Mouse (Mus musculus) kidney, adult 2 months (tissue): ENCODE results near the gene Dnah17. TPM values are rescaled to one million over a fixed set of nuclear protein-coding genes. Genes with fewer than 3 reads are reported as not detected.

Experiments used
- DNase-seq: peaks from one replicate; pipeline ENCODE4 v3.0.0; 2021
- H3K27ac ChIP-seq: fragments of 200-500 bp; 2 replicates; pipeline ENCODE4 v1.5.1; 2012; ENCODE audit warnings: low read depth, low read length, control low read depth, inconsistent platforms; ENCODE audit not compliant: insufficient read depth
- H3K27me3 ChIP-seq: fragments of 200-500 bp; replicated peaks from 2 replicates; pipeline ENCODE4 v1.6.1; 2012; ENCODE audit warnings: mild to moderate bottlenecking, moderate library complexity, low read length, inconsistent platforms; ENCODE audit not compliant: control insufficient read depth, insufficient read depth
- H3K36me3 ChIP-seq: fragments of 200-500 bp; 2 replicates; pipeline ENCODE4 v1.6.1; 2012; ENCODE audit warnings: mild to moderate bottlenecking, moderate library complexity, low read length, inconsistent platforms; ENCODE audit not compliant: control insufficient read depth, insufficient read depth
- H3K4me1 ChIP-seq: fragments of 200-500 bp; 2 replicates; pipeline ENCODE4 v1.6.1; 2011; ENCODE audit warnings: low read length; ENCODE audit not compliant: control insufficient read depth, insufficient read depth
- H3K4me3 ChIP-seq: fragments of 200-500 bp; 2 replicates; pipeline ENCODE4 v1.5.1; 2011; ENCODE audit warnings: mild to moderate bottlenecking, low read depth, low read length, control low read depth; ENCODE audit not compliant: insufficient read depth
- CTCF ChIP-seq: fragments of 200-500 bp; conservative IDR thresholded peaks from 2 replicates; pipeline ENCODE4 v1.5.1; 2011; ENCODE audit warnings: low read depth, mild to moderate bottlenecking, control low read depth, low read length, moderate library complexity, mixed read lengths; ENCODE audit not compliant: insufficient read depth, insufficient read length
- POLR2A ChIP-seq: fragments of 200-500 bp; IDR thresholded peaks from one replicate; pipeline ENCODE4 v1.6.1; 2011; ENCODE audit warnings: low read depth, low read length, control low read depth
- WGBS: fragments of 180-500 bp; shearing (Covaris S2); methylation state at CpG from one replicate; pipeline ENCODE4 v1.1.7; 2018; 5-methylcytosine and 5-hydroxymethylcytosine counted together
- polyA plus RNA-seq: library from polyadenylated mRNA; depleted of rRNA; stranded (reverse); fragments of >200 nt; gene quantifications from 2 replicates; pipeline ENCODE4 v1.2.3, GENCODE M21; 2012

Gene Dnah17
- polyA plus RNA-seq, 1 experiment = 0.19 TPM

GRCm38 (mm10) chr11:117987968-117988367 lies 142.5 kb downstream of the Dnah17 start:
- Histone ChIP-seq H3K4me3 (peak overlapping the region; percentile 95), H3K36me3 (no peaks in the 10 kb centered on the region), H3K27ac (peak overlapping the region; percentile 29; the same call in 1 of the 2 replicates), H3K4me1 (peaks cover 27% of the 10 kb centered on the region), H3K27me3 (no peaks in the 10 kb centered on the region)
- DNase-seq = peak; percentile 77
- 56% methylated on average over 4 of the region's 4 CpGs for WGBS
- TF ChIP-seq CTCF (no peak), POLR2A (no peak)

- H3K27ac ChIP-seq = peak overlapping the region; percentile 28; the same call in 1 of the 2 replicates
- DNase-seq = peak; percentile 42
- H3K27me3 ChIP-seq = no peaks in the 10 kb centered on the region
- peak overlapping the region; percentile 95 for H3K4me3 ChIP-seq
- under 1% methylated on average over 32 of the region's 32 CpGs for WGBS
- peaks cover 20% of the 10 kb centered on the region; the same call in 1 of the 2 replicates for H3K4me1 ChIP-seq
- TF ChIP-seq CTCF (no peak), POLR2A (no peak)
- no peaks in the 10 kb centered on the region for H3K36me3 ChIP-seq
Observed at GRCm38 (mm10) chr11:117987032-117987451, 143.4 kb downstream of the Dnah17 start.

DNA sequence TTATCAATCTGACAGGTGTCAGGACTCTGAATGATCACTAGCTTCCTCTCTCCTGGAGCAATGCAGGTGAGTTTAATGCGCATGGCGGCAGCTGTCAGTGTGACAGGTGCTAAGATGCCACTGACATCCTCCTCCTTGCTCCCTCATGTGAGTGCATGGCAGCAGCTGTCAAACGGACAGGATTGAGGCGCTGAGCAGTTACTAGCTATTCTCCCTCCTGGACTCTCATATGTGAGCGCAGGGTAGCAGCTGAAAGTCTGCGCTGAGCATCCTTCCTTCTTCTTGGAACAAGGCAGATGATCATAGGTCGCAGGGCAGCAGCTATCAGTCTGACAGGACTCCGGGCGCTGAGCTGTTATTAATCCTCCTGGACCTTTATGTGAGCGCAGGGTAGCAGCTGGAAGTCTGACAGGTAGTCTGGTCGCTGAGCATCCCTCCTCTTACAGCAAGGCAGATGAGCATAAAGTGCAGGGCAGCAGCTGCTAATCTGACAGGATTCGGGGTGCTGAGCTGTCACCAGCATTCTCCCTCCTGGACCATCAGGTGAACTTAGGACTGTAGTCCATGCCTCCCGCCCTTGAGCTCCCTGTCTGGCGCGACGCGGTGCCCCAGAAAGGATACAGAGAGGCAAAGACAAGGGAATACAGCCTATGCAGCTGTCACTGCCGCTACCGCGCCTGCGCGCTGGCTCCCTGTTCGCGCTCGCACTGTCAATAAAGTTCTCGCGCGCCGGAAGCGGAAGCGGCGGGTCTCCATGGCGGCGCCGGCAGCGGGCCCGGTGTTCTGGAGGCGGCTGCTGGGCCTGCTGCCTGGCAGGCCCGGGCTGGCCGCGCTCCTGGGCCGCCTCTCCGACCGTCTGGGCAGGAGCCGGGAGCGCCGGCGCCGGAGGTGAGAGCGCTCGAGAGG lies 144.1 kb downstream of the Dnah17 start, which contains the start of gene Pgs1:
Gene Pgs1 (plus strand): TSS at position 167 of the 906 bp plus-strand sequence.
- peak; percentile 94 for DNase-seq
- 7% methylated on average over 51 of the region's 51 CpGs for WGBS
- no peak for TF ChIP-seq CTCF
- TF ChIP-seq POLR2A = no peak
- Histone ChIP-seq H3K27ac (peak within 1 kb of the TSS; percentile 67), H3K36me3 (no peaks in the 10 kb centered on the region), H3K4me3 (peak within 1 kb of the TSS; percentile 95), H3K27me3 (no peaks in the 10 kb centered on the region), H3K4me1 (peaks cover 15% of the 10 kb centered on the region; the same call in 1 of the 2 replicates)

DNA sequence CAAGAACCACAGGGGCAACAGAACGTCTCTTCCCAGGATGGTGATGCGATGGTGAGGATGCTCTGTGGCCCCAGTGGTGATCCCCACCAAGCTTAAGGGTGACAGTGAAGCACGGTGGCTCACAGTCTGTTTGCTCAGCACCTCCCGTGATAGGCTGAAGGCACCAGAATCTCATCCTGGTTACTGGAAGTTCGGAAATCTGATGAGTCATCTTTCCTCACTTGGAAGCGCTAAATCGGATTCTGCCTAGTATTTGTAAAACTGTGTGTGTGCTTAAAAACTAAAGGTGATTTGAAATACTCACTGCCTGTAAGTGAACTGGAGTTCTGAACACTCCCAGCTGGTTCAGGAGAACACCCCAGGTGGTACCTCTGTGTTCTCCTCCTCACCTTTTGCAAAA lies 146.7 kb downstream of the Dnah17 start:
- Histone ChIP-seq H3K36me3 (no peaks in the 10 kb centered on the region), H3K4me1 (peaks cover 15% of the 10 kb centered on the region; the same call in 1 of the 2 replicates), H3K27me3 (no peaks in the 10 kb centered on the region), H3K4me3 (no peak overlapping the region), H3K27ac (no peak overlapping the region)
- TF ChIP-seq CTCF (no peak), POLR2A (no peak)
- DNase-seq = no peak
- 62% methylated on average over 7 of the region's 7 CpGs for WGBS

DNA sequence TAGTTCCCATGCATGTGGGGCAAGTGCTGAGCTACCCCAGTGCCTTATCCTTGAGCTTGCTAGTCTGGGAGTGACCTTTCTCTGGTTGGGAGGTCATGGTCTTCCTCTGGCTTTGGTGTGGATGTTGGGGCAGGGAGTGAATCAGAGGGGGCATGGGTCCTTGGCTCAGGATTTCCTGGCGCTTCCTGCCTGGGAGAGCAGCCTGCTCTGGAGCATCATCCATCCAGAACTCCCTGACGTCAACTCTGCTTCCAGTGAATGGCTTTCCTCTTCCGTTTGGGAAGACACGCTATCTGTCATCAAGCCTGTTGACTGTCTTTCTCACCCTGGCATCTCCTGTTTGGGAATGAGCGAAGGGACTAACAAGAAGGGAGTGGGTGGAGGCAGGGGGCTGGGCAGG lies 148.0 kb downstream of the Dnah17 start:
- 0 out of 2 replicates have a peak, but pooled peaks cover 3% of the 10 kb centered on the region for H3K4me1 ChIP-seq
- H3K27ac ChIP-seq = 0 out of 2 replicates have a peak overlapping the region, but pooled peaks have one; percentile 7

GRCm38 (mm10) chr11:117979388-117979787 lies 151.0 kb downstream of the Dnah17 start:
- H3K4me1 ChIP-seq = peaks cover 5% of the 10 kb centered on the region; the same call in 1 of the 2 replicates
- 45% methylated on average over 7 of the region's 7 CpGs for WGBS
- TF ChIP-seq POLR2A (no peak), CTCF (no peak)

More for the DNA sequence above, 148.0 kb downstream of the Dnah17 start:
- Histone ChIP-seq H3K4me3 (no peak overlapping the region), H3K36me3 (no peaks in the 10 kb centered on the region), H3K27me3 (no peaks in the 10 kb centered on the region)
- TF ChIP-seq POLR2A (no peak), CTCF (no peak)
- peak; percentile 72 for DNase-seq
- WGBS = 62% methylated on average over 5 of the region's 5 CpGs

DNA sequence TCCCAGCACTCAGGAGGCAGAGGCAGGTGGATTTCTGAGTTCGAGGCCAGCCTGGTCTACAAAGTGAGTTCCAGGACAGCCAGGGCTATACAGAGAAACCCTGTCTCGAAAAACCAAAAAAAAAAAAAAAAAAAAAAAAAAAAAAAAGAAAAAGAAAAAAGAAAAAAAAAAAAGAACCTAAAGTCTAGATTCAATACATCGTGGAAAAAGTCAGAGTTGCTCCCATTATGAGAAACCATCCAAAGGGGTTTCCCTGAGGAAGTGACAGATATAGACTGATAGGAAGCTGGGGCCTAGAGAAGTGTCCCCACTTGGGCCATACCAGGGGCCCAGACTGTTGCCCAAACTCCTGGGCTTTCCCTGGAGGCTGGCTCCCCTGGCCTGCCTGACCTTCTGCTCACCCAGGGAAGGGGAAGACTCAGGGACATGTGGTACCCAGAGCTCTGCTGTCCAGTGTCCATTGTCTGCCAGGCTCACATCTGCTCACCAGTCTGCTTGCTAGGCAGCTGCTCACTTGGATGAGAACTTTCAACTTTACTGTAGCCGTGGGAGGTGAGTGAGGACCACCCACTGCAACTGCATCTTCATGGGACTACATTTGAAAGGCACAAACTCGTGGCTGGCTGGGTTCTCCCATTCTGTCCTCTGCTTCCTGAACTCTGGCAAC lies 152.6 kb downstream of the Dnah17 start:
- Histone ChIP-seq H3K4me1 (peaks cover 5% of the 10 kb centered on the region; the same call in 1 of the 2 replicates), H3K36me3 (no peaks in the 10 kb centered on the region), H3K4me3 (no peak overlapping the region), H3K27me3 (no peaks in the 10 kb centered on the region), H3K27ac (no peak overlapping the region)
- WGBS = 80% methylated on average over 5 of the region's 5 CpGs
- no peak for DNase-seq
- no peak for TF ChIP-seq POLR2A
- no peak for TF ChIP-seq CTCF

More at GRCm38 (mm10) chr11:117979388-117979787, 151.0 kb downstream of the Dnah17 start:
- DNase-seq = peak; percentile 43
- Histone ChIP-seq H3K27ac (no peak overlapping the region), H3K36me3 (no peaks in the 10 kb centered on the region), H3K4me3 (no peak overlapping the region), H3K27me3 (no peaks in the 10 kb centered on the region)
